Mouse (Mus musculus) spleen, adult 2 months (tissue): ENCODE data around the gene Dlg5.

Experiments
- CTCF ChIP-seq: fragments of 200-500 bp; IDR thresholded peaks from 2 replicates; pipeline ENCODE4 v1.5.1; 2011; ENCODE audit warnings: mild to moderate bottlenecking, inconsistent platforms; ENCODE audit not compliant: insufficient read depth, insufficient read length, insufficient replicate concordance; ENCODE audit errors: extremely low read depth
- POLR2A ChIP-seq: fragments of 200-500 bp; IDR thresholded peaks from 2 replicates; pipeline ENCODE4 v1.6.1; 2011; ENCODE audit warnings: low read depth, low read length, inconsistent platforms

DNA sequence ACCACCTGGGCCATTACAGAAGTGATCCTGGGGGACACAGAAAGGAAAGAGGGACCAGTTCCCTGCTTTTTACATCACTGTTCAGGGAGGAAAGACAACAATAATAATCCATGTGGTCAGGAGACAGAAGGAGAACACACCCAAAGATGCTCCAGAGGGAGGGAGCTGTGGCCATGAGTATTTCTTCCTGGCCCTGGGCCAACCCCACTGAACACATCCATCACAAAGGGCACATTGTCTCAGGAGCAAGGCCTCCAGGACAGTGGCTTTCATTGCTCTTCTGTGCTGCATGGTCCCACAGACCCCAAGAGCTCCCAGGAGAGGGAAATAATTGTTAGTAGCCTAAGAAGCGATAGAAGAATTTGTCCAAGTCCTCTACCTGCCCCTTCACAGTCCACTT is 23.9 kb upstream of the Dlg5 start:
- TF ChIP-seq CTCF (no peak), POLR2A (no peak)
